Mouse (Mus musculus): ENCODE results near the gene Zfp292.

DNA sequence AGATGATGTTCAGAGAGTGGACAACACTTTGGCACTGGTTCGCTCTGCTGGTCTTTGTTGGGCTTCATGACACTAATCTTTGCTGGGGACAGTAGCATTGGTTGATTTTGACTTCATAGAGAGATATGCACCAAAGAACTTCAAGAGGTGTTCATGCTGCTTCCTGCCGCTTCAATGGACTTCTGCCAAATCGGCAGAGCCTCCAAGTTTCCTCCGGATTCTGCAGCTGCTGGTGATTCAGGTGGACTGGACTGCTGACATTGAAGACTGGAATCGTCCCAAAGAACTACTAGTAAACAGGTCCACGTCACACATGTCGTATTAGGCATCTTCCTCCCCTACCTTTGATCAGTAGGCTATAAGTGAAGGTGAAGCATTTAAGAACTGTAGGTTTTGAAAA is 30.7 kb downstream of the Zfp292 start:
- TF ChIP-seq POLR2A (IDR thresholded peaks at IDR 0.05; ENCODE audit: borderline replicate concordance, control insufficient read depth, low read depth, low read length) = no peak
- no peak for TF ChIP-seq CTCF (IDR thresholded peaks at IDR 0.05; ENCODE audit: control insufficient read depth, insufficient read depth, low read length)
